Mouse (Mus musculus) layer of hippocampus, adult 2 months (tissue): Measurements from ENCODE around the gene Ifi27l2b. TPM values are rescaled to one million over a fixed set of nuclear protein-coding genes. Genes with fewer than 3 reads are reported as not detected.
"Not testable (repeated sequence)": the region's sequence is repeated elsewhere in the genome, so short reads cannot be mapped to it uniquely, and the experiment has no call there.

Source experiments
- DNase-seq, 2 experiments: peaks; one replicate each; pipeline ENCODE4 v3.0.0; 2022; ENCODE audit warnings: low spot score in 2 of 2
- H3K27ac ChIP-seq: fragments of 200-600 bp; 2 replicates; pipeline ENCODE4 v1.8.1; 2022
- H3K4me3 ChIP-seq: fragments of 200-600 bp; 2 replicates; pipeline ENCODE4 v1.8.1; 2022; ENCODE audit warnings: mild to moderate bottlenecking
- CTCF ChIP-seq: fragments of 200-600 bp; conservative IDR thresholded peaks from 2 replicates; pipeline ENCODE4 v1.8.1; 2022; ENCODE audit warnings: antibody characterized with exemption, mild to moderate bottlenecking, moderate library complexity
- total RNA-seq, 2 experiments: library from RNA; stranded (reverse); gene quantifications; 2 replicates each; pipeline ENCODE4 v1.2.3; 2021

Ifi27l2b gene
- total RNA-seq, 2 experiments from 2014 or later: not detected

DNA sequence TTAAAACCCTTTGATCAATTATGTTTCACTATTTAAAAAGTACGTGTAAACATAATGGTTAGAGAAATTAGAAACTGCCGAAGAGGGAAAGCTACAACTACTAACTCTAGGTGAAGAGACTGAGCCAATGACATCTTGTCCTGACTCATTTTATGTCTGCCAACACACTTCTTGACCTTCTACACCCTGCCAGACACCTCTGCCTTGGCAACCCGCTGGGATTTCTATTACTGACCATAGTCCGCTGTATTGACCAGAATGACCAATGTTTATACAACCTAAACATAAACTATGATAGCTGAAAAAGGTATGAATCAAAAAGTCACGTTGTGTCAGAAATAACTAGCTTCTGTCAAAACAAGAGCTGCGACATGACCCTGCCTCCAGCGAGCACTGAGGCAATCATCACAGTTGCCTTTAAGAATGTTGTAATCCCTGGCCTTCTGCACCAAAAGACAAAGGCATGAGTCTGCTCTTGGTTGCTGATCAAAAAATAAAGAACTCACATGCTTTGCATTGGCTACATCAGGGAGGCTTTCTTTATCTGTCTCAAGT lies 20.5 kb upstream of the Ifi27l2b start:
- no peak for TF ChIP-seq CTCF
- DNase-seq: no peak
- H3K4me3 ChIP-seq: no peak overlapping the region

DNA sequence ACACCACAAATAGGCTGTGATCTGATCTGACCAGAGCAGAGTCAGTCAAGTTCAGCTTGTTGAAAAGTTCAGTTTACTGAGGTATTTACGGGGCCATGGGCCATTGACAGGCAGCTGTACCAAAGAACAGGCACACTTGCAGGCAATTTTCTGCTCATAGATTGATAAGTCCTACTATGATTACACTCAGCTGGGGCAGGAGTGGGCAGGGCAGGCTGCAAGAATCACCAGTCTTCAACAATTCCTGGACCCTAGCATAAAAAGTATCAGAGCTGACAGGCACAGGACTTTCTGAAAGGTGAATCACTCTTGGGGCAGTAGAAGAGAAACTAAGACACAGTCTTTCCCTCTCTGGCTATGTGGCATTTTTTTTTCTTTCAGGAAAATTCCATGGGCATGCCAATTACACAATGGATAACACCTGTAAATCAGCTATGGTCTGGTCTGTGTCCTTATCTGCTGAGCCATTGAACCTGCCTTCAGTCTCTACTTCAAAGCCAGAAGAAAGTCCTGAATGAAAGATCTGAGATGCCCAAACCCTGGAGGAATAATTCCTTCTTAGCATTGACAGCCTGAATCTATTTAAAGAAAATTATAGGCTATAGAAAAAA lies 19.9 kb upstream of the Ifi27l2b start:
- no peak for TF ChIP-seq CTCF
- H3K27ac ChIP-seq: no peak overlapping the region

More for the DNA sequence above, 20.5 kb upstream of the Ifi27l2b start:
- H3K27ac ChIP-seq: peak overlapping the region; percentile 2; the same call in 1 of the 2 replicates

DNA sequence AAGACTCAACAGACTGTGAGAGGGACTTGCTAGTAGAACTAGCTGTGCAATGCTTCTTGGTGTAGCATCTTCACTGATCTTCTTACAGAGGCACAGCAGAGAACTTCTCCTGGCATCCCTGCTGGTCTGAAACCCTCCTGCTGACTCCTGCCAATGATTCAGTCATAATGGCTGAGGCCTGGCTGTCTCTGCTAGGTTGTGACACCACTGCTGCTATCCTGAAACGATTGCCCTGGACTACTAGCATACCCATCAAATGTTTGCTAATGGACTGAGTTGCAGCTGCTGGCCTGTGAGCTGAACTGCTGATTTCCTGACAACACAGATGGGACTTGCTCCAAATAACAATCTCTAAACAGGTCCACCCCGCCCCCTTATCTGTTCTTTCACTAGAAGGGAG lies 17.5 kb upstream of the Ifi27l2b start:
- H3K27ac ChIP-seq: no peak overlapping the region
- no peak for TF ChIP-seq CTCF
- no peak overlapping the region for H3K4me3 ChIP-seq
- DNase-seq: no peak

More for the DNA sequence above, 19.9 kb upstream of the Ifi27l2b start:
- DNase-seq: no peak
- no peak overlapping the region for H3K4me3 ChIP-seq

- H3K4me3 ChIP-seq, DNase-seq, H3K27ac ChIP-seq: not testable (repeated sequence)
These were observed 296 bp downstream of the Ifi27l2b start for GRCm38 (mm10) chr12:103456727-103457126.

GRCm38 (mm10) chr12:103453361-103453760 lies 3.7 kb downstream of the Ifi27l2b start:
- H3K27ac ChIP-seq: no peak overlapping the region
- DNase-seq: no peak
- no peak for TF ChIP-seq CTCF
- H3K4me3 ChIP-seq: no peak overlapping the region

DNA sequence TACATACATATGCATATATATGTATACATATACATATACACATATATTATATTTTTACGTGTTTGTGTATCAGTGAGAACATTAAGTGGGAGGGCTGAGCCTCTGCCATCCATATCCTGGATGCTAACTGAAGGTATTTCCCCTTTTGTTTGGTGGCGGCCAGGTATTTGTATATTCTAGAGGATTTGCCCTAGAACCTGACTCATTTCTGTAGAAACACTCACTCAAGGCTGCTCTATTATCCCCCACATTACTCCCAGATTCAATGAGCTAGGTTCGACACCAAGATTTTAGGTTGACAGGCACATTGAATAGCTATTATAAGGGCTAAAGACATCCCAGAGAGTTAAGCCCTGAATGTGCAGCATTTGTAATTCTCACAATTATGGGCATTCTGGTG lies 12.0 kb downstream of the Ifi27l2b start:
- no peak for DNase-seq
- Histone ChIP-seq H3K4me3 (no peak overlapping the region), H3K27ac (no peak overlapping the region)
- TF ChIP-seq CTCF: no peak

GRCm38 (mm10) chr12:103444261-103444660 lies 12.8 kb downstream of the Ifi27l2b start:
- not testable (repeated sequence) for H3K4me3 ChIP-seq, DNase-seq, H3K27ac ChIP-seq

GRCm38 (mm10) chr12:103443524-103443923 lies 13.5 kb downstream of the Ifi27l2b start, which contains the start of gene Ifi27l2a:
TSS of gene Ifi27l2a (minus strand) at chr12:103443680.
- TF ChIP-seq CTCF: no peak
- Histone ChIP-seq H3K4me3 (no peak within 1 kb of the TSS), H3K27ac (no peak within 1 kb of the TSS)
- DNase-seq: no peak

DNA sequence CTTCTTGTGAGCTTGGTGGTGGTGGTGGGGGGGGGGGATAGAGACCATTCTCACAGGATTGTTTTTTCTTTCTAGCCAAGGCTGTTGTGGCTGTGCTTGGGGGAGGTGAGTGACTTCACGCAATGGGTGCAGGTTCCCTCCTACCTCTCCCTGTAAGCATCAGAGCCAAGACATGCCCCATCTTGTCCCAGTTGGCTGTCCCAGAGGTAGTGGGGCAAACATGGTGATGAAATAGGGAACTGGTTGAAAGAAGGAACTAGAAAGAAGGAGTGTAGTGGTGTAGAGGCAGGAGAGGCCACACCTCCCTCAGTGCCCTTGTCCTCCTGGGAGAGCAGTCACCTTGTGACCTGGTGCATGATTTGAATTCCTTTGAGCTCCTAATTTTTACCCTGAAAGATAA lies 19.4 kb downstream of the Ifi27l2b start:
- Histone ChIP-seq H3K4me3 (no peak overlapping the region), H3K27ac (no peak overlapping the region)
- TF ChIP-seq CTCF: no peak
- DNase-seq: no peak

GRCm38 (mm10) chr12:103434861-103435260 lies 22.2 kb downstream of the Ifi27l2b start:
- no peak for DNase-seq
- TF ChIP-seq CTCF: no peak
- H3K27ac ChIP-seq: peak overlapping the region; percentile 64
- peak overlapping the region; percentile 54 for H3K4me3 ChIP-seq

DNA sequence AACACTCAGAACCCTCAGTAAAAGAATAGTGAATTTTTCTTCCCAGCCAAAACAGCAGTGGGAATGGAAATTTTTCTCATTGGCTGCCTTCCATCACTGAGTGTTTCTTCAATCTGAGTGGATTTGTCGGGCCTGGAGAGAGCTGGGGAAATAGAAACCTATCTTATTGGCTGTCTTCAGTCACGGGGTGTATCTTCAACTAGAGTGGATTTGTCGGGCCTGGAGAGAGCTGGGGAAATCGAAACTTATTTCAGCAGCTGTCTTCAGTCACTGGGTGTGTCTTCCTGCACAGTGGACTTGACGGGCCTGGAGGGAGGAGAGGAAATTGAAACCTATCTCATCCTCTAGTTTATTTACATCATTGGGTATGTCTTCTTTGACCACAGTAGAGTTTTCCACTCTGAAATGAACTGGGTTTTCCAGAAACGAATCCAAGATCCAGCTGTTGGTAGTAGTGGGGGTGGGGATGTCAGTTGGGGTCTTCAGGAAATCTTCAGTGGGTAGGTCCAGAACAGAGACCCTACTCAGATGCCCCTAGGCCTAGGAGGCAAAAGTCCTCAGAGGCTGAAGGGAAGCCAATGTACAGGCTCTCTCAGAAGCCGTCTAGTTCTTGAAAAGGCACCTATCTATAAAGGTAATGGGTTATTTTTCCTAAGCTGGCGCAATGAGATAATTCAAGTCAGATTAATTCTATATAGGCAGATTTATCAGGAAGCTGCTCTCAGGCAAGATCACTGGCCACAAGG lies 22.9 kb downstream of the Ifi27l2b start, which contains the start of gene Ifi27:
Ifi27 (plus strand) TSS at position 226 of the 746 bp plus-strand sequence.
- peak; percentile 66 to 86 for DNase-seq
- no peak for TF ChIP-seq CTCF
- Histone ChIP-seq H3K27ac (peak within 1 kb of the TSS; percentile 64), H3K4me3 (peak within 1 kb of the TSS; percentile 54)

DNA sequence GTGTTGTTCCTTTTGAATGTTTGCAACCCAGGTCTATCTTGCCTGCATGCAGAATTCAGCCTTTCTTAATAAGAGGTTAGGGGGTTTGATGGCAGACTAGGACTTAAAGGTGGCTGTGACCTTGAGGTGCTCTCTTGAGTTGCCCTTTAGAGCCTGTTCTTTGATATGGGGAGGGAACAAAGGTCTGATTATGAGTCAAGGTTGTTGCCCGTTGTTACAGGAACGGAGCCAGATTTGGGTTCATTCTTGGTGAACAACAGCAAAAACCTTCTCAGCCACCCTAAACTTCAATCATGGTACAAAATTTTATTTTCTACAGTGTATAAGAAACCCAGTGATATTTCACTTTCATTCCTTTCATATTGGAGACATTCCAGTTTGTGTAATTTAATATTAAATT lies 23.6 kb downstream of the Ifi27l2b start:
- Histone ChIP-seq H3K4me3 (no peak overlapping the region), H3K27ac (peak overlapping the region; percentile 64)
- no peak for DNase-seq
- no peak for TF ChIP-seq CTCF

- DNase-seq: no peak
- Histone ChIP-seq H3K27ac (no peak overlapping the region), H3K4me3 (no peak overlapping the region)
- TF ChIP-seq CTCF: peak; percentile 43
These were observed 30.3 kb downstream of the Ifi27l2b start for GRCm38 (mm10) chr12:103426710-103427109.
